Mouse (Mus musculus): ENCODE results near the gene Gstp1. TPM values are rescaled to one million over a fixed set of nuclear protein-coding genes. Genes with fewer than 3 reads are reported as not detected.
A peak's percentile ranks its signal among the peaks of the same experiment; 100 is the strongest.
"Not testable (repeated sequence)": the region's sequence is repeated elsewhere in the genome, so short reads cannot be mapped to it uniquely, and the experiment has no call there.

The Gstp1 gene
- polyA plus RNA-seq, 1 experiment from 2014 or later = 1,107 TPM

GRCm38 (mm10) chr19:4079594-4079993 lies 41.8 kb upstream of the Gstp1 start:
- Histone ChIP-seq H3K4me2 (ENCODE audit: low read depth, low read length) (no peak overlapping the region), H3K27ac (ENCODE audit: low read length) (no peak overlapping the region), H3K9me3 (ENCODE audit: control insufficient read depth, low read length) (no peaks in the 10 kb centered on the region), H3K4me3 (ENCODE audit: low read length) (no peak overlapping the region), H3K4me1 (ENCODE audit: control insufficient read depth, insufficient read depth, low read length) (no peaks in the 10 kb centered on the region), H3K36me3 (ENCODE audit: control insufficient read depth, insufficient read depth, low read length) (no peaks in the 10 kb centered on the region), H3K27me3 (replicated peaks; ENCODE audit: control insufficient read depth, insufficient read depth, low read length) (no peaks in the 10 kb centered on the region), H3K9ac (ENCODE audit: low read depth, low read length) (no peak overlapping the region)
- no peak for ATAC-seq
- WGBS = 76% methylated on average over 1 of the region's 1 CpGs

- Histone ChIP-seq H3K27ac (ENCODE audit: low read length) (no peak overlapping the region), H3K36me3 (ENCODE audit: control insufficient read depth, insufficient read depth, low read length) (no peaks in the 10 kb centered on the region), H3K9me3 (ENCODE audit: control insufficient read depth, low read length) (no peaks in the 10 kb centered on the region), H3K9ac (ENCODE audit: low read depth, low read length) (no peak overlapping the region), H3K4me2 (ENCODE audit: low read depth, low read length) (no peak overlapping the region), H3K4me1 (ENCODE audit: control insufficient read depth, insufficient read depth, low read length) (peaks cover 5% of the 10 kb centered on the region; the same call in 1 of the 2 replicates), H3K27me3 (replicated peaks; ENCODE audit: control insufficient read depth, insufficient read depth, low read length) (no peaks in the 10 kb centered on the region), H3K4me3 (ENCODE audit: low read length) (no peak overlapping the region)
- no peak for ATAC-seq
- WGBS = 92% methylated on average over 1 of the region's 1 CpGs
These were observed 37.7 kb upstream of the Gstp1 start for GRCm38 (mm10) chr19:4075531-4075930.

- H3K9me3 ChIP-seq (ENCODE audit: control insufficient read depth, low read length) = no peaks in the 10 kb centered on the region
- no peak overlapping the region for H3K4me2 ChIP-seq (ENCODE audit: low read depth, low read length)
- H3K9ac ChIP-seq (ENCODE audit: low read depth, low read length) = no peak overlapping the region
- 73% methylated on average over 6 of the region's 6 CpGs for WGBS
- H3K4me1 ChIP-seq (ENCODE audit: control insufficient read depth, insufficient read depth, low read length) = peaks cover 8% of the 10 kb centered on the region; the same call in 1 of the 2 replicates
- no peak overlapping the region for H3K4me3 ChIP-seq (ENCODE audit: low read length)
- H3K27me3 ChIP-seq (replicated peaks; ENCODE audit: control insufficient read depth, insufficient read depth, low read length) = no peaks in the 10 kb centered on the region
- no peak overlapping the region for H3K27ac ChIP-seq (ENCODE audit: low read length)
- no peaks in the 10 kb centered on the region for H3K36me3 ChIP-seq (ENCODE audit: control insufficient read depth, insufficient read depth, low read length)
- ATAC-seq = no peak
These were observed 35.1 kb upstream of the Gstp1 start for GRCm38 (mm10) chr19:4072706-4073424.

- no peak for ATAC-seq
- H3K4me1 ChIP-seq (ENCODE audit: control insufficient read depth, insufficient read depth, low read length) = peaks cover 8% of the 10 kb centered on the region; the same call in 1 of the 2 replicates
- H3K4me2 ChIP-seq (ENCODE audit: low read depth, low read length) = no peak overlapping the region
- 91% methylated on average over 6 of the region's 6 CpGs for WGBS
- H3K36me3 ChIP-seq (ENCODE audit: control insufficient read depth, insufficient read depth, low read length) = no peaks in the 10 kb centered on the region
- H3K27me3 ChIP-seq (replicated peaks; ENCODE audit: control insufficient read depth, insufficient read depth, low read length) = no peaks in the 10 kb centered on the region
- H3K27ac ChIP-seq (ENCODE audit: low read length) = no peak overlapping the region
- no peak overlapping the region for H3K9ac ChIP-seq (ENCODE audit: low read depth, low read length)
- H3K9me3 ChIP-seq (ENCODE audit: control insufficient read depth, low read length) = no peaks in the 10 kb centered on the region
- H3K4me3 ChIP-seq (ENCODE audit: low read length) = no peak overlapping the region
These were observed 33.6 kb upstream of the Gstp1 start for GRCm38 (mm10) chr19:4071406-4071805.

GRCm38 (mm10) chr19:4070756-4071155 lies 33.0 kb upstream of the Gstp1 start:
- Histone ChIP-seq H3K9ac (ENCODE audit: low read depth, low read length) (no peak overlapping the region), H3K4me1 (ENCODE audit: control insufficient read depth, insufficient read depth, low read length) (peaks cover 8% of the 10 kb centered on the region; the same call in 1 of the 2 replicates), H3K4me2 (ENCODE audit: low read depth, low read length) (no peak overlapping the region), H3K27ac (ENCODE audit: low read length) (no peak overlapping the region), H3K27me3 (replicated peaks; ENCODE audit: control insufficient read depth, insufficient read depth, low read length) (no peaks in the 10 kb centered on the region), H3K36me3 (ENCODE audit: control insufficient read depth, insufficient read depth, low read length) (no peaks in the 10 kb centered on the region), H3K4me3 (ENCODE audit: low read length) (no peak overlapping the region), H3K9me3 (ENCODE audit: control insufficient read depth, low read length) (no peaks in the 10 kb centered on the region)
- 84% methylated on average over 8 of the region's 8 CpGs for WGBS
- no peak for ATAC-seq

- H3K4me1 ChIP-seq (ENCODE audit: control insufficient read depth, insufficient read depth, low read length) = peaks cover 8% of the 10 kb centered on the region; the same call in 1 of the 2 replicates
- no peak overlapping the region for H3K4me3 ChIP-seq (ENCODE audit: low read length)
- H3K4me2 ChIP-seq (ENCODE audit: low read depth, low read length) = no peak overlapping the region
- H3K27ac ChIP-seq (ENCODE audit: low read length) = no peak overlapping the region
- WGBS = 70% methylated on average over 15 of the region's 15 CpGs
- no peaks in the 10 kb centered on the region for H3K27me3 ChIP-seq (replicated peaks; ENCODE audit: control insufficient read depth, insufficient read depth, low read length)
- ATAC-seq = no peak
- no peaks in the 10 kb centered on the region for H3K36me3 ChIP-seq (ENCODE audit: control insufficient read depth, insufficient read depth, low read length)
- no peaks in the 10 kb centered on the region for H3K9me3 ChIP-seq (ENCODE audit: control insufficient read depth, low read length)
- H3K9ac ChIP-seq (ENCODE audit: low read depth, low read length) = no peak overlapping the region
These were observed 32.5 kb upstream of the Gstp1 start for GRCm38 (mm10) chr19:4070311-4070710.

- 53% methylated on average over 15 of the region's 15 CpGs for WGBS
- Histone ChIP-seq H3K4me1 (ENCODE audit: control insufficient read depth, insufficient read depth, low read length) (peaks cover 8% of the 10 kb centered on the region; the same call in 1 of the 2 replicates), H3K4me2 (ENCODE audit: low read depth, low read length) (peak overlapping the region; percentile 34; the same call in 1 of the 2 replicates), H3K27ac (ENCODE audit: low read length) (no peak overlapping the region), H3K9me3 (ENCODE audit: control insufficient read depth, low read length) (no peaks in the 10 kb centered on the region), H3K36me3 (ENCODE audit: control insufficient read depth, insufficient read depth, low read length) (no peaks in the 10 kb centered on the region), H3K27me3 (replicated peaks; ENCODE audit: control insufficient read depth, insufficient read depth, low read length) (no peaks in the 10 kb centered on the region), H3K4me3 (ENCODE audit: low read length) (peak overlapping the region; percentile 2; the same call in 1 of the 2 replicates), H3K9ac (ENCODE audit: low read depth, low read length) (no peak overlapping the region)
- no peak for ATAC-seq
These were observed 31.1 kb upstream of the Gstp1 start for GRCm38 (mm10) chr19:4068717-4069410.

GRCm38 (mm10) chr19:4068242-4068641 lies 30.5 kb upstream of the Gstp1 start:
- H3K4me2 ChIP-seq (ENCODE audit: low read depth, low read length) = peak overlapping the region; percentile 34; the same call in 1 of the 2 replicates
- not testable (repeated sequence) for H3K9ac ChIP-seq (ENCODE audit: low read depth, low read length); H3K36me3 ChIP-seq (ENCODE audit: control insufficient read depth, insufficient read depth, low read length); ATAC-seq; H3K4me1 ChIP-seq (ENCODE audit: control insufficient read depth, insufficient read depth, low read length); H3K9me3 ChIP-seq (ENCODE audit: control insufficient read depth, low read length); H3K4me3 ChIP-seq (ENCODE audit: low read length); H3K27ac ChIP-seq (ENCODE audit: low read length); H3K27me3 ChIP-seq (replicated peaks; ENCODE audit: control insufficient read depth, insufficient read depth, low read length)
- WGBS = 75% methylated on average over 2 of the region's 2 CpGs

GRCm38 (mm10) chr19:4066877-4067276 lies 29.1 kb upstream of the Gstp1 start:
- H3K4me2 ChIP-seq (ENCODE audit: low read depth, low read length) = no peak overlapping the region
- H3K36me3 ChIP-seq (ENCODE audit: control insufficient read depth, insufficient read depth, low read length) = no peaks in the 10 kb centered on the region
- ATAC-seq = no peak
- no peak overlapping the region for H3K9ac ChIP-seq (ENCODE audit: low read depth, low read length)
- H3K9me3 ChIP-seq (ENCODE audit: control insufficient read depth, low read length) = no peaks in the 10 kb centered on the region
- no peaks in the 10 kb centered on the region for H3K27me3 ChIP-seq (replicated peaks; ENCODE audit: control insufficient read depth, insufficient read depth, low read length)
- 0 out of 2 replicates have a peak, but pooled peaks cover 2% of the 10 kb centered on the region for H3K4me1 ChIP-seq (ENCODE audit: control insufficient read depth, insufficient read depth, low read length)
- H3K4me3 ChIP-seq (ENCODE audit: low read length) = no peak overlapping the region
- H3K27ac ChIP-seq (ENCODE audit: low read length) = no peak overlapping the region
